Mouse (Mus musculus) hindbrain, embryonic 11.5 days (tissue): ENCODE measurements around the gene Itm2a. TPM values are rescaled to one million over a fixed set of nuclear protein-coding genes. Genes with fewer than 3 reads are reported as not detected.

ENCODE experiments used
- ATAC-seq: fragments of 200-750 bp; cut with Nextera tagmentation; 2 replicates; pipeline ENCODE4 v1.8.0; 2017; ENCODE audit warnings: mild to moderate bottlenecking, moderate TSS enrichment, moderate library complexity; ENCODE audit not compliant: low FRiP score
- DNase-seq: peaks from one replicate; pipeline ENCODE4 v3.0.0-alpha.2; 2015; ENCODE audit warnings: low spot score
- H3K27ac ChIP-seq: fragments of 300-500 bp; sonication (generic); 2 replicates; pipeline ENCODE4 v1.5.1; 2014; ENCODE audit warnings: mild to moderate bottlenecking, low read depth, low read length
- H3K27me3 ChIP-seq: fragments of 300-500 bp; sonication (generic); 2 replicates; pipeline ENCODE4 v1.6.1; 2014; ENCODE audit warnings: mild to moderate bottlenecking, low read length, moderate library complexity, mixed read lengths; ENCODE audit not compliant: control insufficient read depth, insufficient read depth
- H3K36me3 ChIP-seq: fragments of 300-500 bp; sonication (generic); 2 replicates; pipeline ENCODE4 v1.6.1; 2014; ENCODE audit warnings: mild to moderate bottlenecking, low read length, moderate library complexity, mixed read lengths; ENCODE audit not compliant: control insufficient read depth, insufficient read depth
- H3K4me1 ChIP-seq: fragments of 300-500 bp; sonication (generic); replicated peaks from 2 replicates; pipeline ENCODE4 v1.6.1; 2014; ENCODE audit warnings: low read length, mixed read lengths; ENCODE audit not compliant: control insufficient read depth, insufficient read depth
- H3K4me2 ChIP-seq: fragments of 300-500 bp; sonication (generic); replicated peaks from 2 replicates; pipeline ENCODE4 v1.6.1; 2014; ENCODE audit warnings: mild to moderate bottlenecking, low read depth, low read length
- H3K4me3 ChIP-seq: fragments of 300-500 bp; sonication (generic); 2 replicates; pipeline ENCODE4 v1.5.1; 2014; ENCODE audit warnings: low read depth, low read length
- H3K9ac ChIP-seq: fragments of 300-500 bp; sonication (generic); 2 replicates; pipeline ENCODE4 v1.6.1; 2014; ENCODE audit warnings: low read depth, low read length
- H3K9me3 ChIP-seq: fragments of 300-500 bp; sonication (generic); 2 replicates; pipeline ENCODE4 v1.6.1; 2016; ENCODE audit warnings: low read length; ENCODE audit not compliant: control insufficient read depth
- WGBS: fragments of 180-500 bp; shearing (Covaris S2); extraction: QIAGEN DNeasy Blood & Tissue Kit; methylation state at CpG from one replicate; pipeline ENCODE4 v1.1.7; 2014; 5-methylcytosine and 5-hydroxymethylcytosine counted together
- polyA plus RNA-seq: library from polyadenylated mRNA; unstranded; fragments of >200 nt; fragmentation: Nextera tagmentation; extraction: Ambion mirVana; gene quantifications from 2 replicates; pipeline ENCODE4 v1.2.1, GENCODE M21; 2014

Gene Itm2a
- polyA plus RNA-seq, 1 experiment from 2014 or later = 144 TPM

- Histone ChIP-seq H3K9me3 (no peaks in the 10 kb centered on the region), H3K4me3 (no peak overlapping the region), H3K27ac (no peak overlapping the region), H3K27me3 (no peaks in the 10 kb centered on the region), H3K4me1 (no peaks in the 10 kb centered on the region), H3K36me3 (no peaks in the 10 kb centered on the region), H3K4me2 (no peak overlapping the region), H3K9ac (no peak overlapping the region)
- 88% methylated on average over 1 of the region's 1 CpGs for WGBS
- ATAC-seq (no peak), DNase-seq (no peak)
Measured at GRCm38 (mm10) chrX:107375329-107375728, 27.8 kb downstream of the Itm2a start.

Other genes with a start within 250 kb of the Itm2a start
- gene Gpr174, start 147.5 kb downstream of the Itm2a start, polyA plus RNA-seq = not detected in 2 replicates